Mouse (Mus musculus) MEL (cell line): ENCODE measurements at regions not wholly inside any gene's neighbourhood (a gene's known extent, or its start where the extent isn't known, plus 50 kb on each side); places are given as distances from the start of the nearest gene placed in this dataset.

Experiments used
- DNase-seq: peaks from one replicate; pipeline ENCODE4 v3.0.0; 2011; ENCODE audit warnings: low read depth, low spot score
- H3K27ac ChIP-seq: 2 replicates; pipeline ENCODE4 v1.5.1; 2012; ENCODE audit warnings: low read depth, mild to moderate bottlenecking, control low read depth, low read length, moderate library complexity; ENCODE audit not compliant: control insufficient read depth
- H3K27me3 ChIP-seq, 2 experiments: fragments of 150-350 bp in 1 of 2; sonication (generic) in 1 of 2; 2 replicates each; pipeline ENCODE4 v1.6.1; 2012; ENCODE audit warnings: low read length in 2 of 2, mild to moderate bottlenecking in 2 of 2, improper control_type of control experiment in 1 of 2, moderate library complexity in 1 of 2; ENCODE audit not compliant: insufficient read depth in 2 of 2, control insufficient read depth in 1 of 2
- H3K36me3 ChIP-seq, 2 experiments: 2 replicates each; pipeline ENCODE4 v1.6.1; 2012 to 2014; ENCODE audit warnings: low read length in 2 of 2, improper control_type of control experiment in 1 of 2, inconsistent platforms in 1 of 2, mild to moderate bottlenecking in 1 of 2; ENCODE audit not compliant: insufficient read depth in 2 of 2, control insufficient read depth in 1 of 2
- H3K4me1 ChIP-seq, 2 experiments: fragments of 150-350 bp in 1 of 2; sonication (generic) in 1 of 2; 2 replicates each; pipeline ENCODE4 v1.6.1; 2012; ENCODE audit warnings: low read length in 2 of 2, improper control_type of control experiment in 1 of 2, mild to moderate bottlenecking in 1 of 2; ENCODE audit not compliant: insufficient read depth in 2 of 2, control insufficient read depth in 1 of 2
- H3K4me3 ChIP-seq, 2 experiments: fragments of 150-350 bp in 1 of 2; sonication (generic) in 1 of 2; 2 replicates each; pipeline ENCODE4 v1.5.1; 2012; ENCODE audit warnings: low read depth in 2 of 2, low read length in 2 of 2, mild to moderate bottlenecking in 2 of 2, moderate library complexity in 2 of 2, control low read depth in 1 of 2, improper control_type of control experiment in 1 of 2; ENCODE audit not compliant: control insufficient read depth in 1 of 2, insufficient read depth in 1 of 2
- H3K79me2 ChIP-seq: 2 replicates; pipeline ENCODE4 v1.6.1; 2012; ENCODE audit warnings: mild to moderate bottlenecking, low read length, moderate library complexity; ENCODE audit not compliant: control insufficient read depth, poor library complexity, insufficient read depth
- H3K9ac ChIP-seq: 2 replicates; pipeline ENCODE4 v1.6.1; 2012; ENCODE audit warnings: low read depth, mild to moderate bottlenecking, control low read depth, low read length, moderate library complexity; ENCODE audit not compliant: control insufficient read depth, poor library complexity, severe bottlenecking
- H3K9me3 ChIP-seq: fragments of 150-350 bp; sonication (generic); replicated peaks from 2 replicates; pipeline ENCODE4 v1.6.1; 2012; ENCODE audit warnings: mild to moderate bottlenecking, low read length, improper control_type of control experiment, moderate library complexity; ENCODE audit not compliant: insufficient read depth
- CHD1 ChIP-seq: IDR thresholded peaks from 2 replicates; pipeline ENCODE4 v1.6.1; 2012; ENCODE audit warnings: low read depth, mild to moderate bottlenecking, inconsistent platforms, low read length, improper control_type of control experiment
- CHD2 ChIP-seq: IDR thresholded peaks from 2 replicates; pipeline ENCODE4 v1.6.1; 2011; ENCODE audit warnings: low read length, improper control_type of control experiment
- ELF1 ChIP-seq: IDR thresholded peaks from 2 replicates; pipeline ENCODE4 v1.6.1; 2014; ENCODE audit warnings: low read depth, mild to moderate bottlenecking, inconsistent platforms, low read length, improper control_type of control experiment, moderate library complexity
- EP300 ChIP-seq, 2 experiments: IDR thresholded peaks; 2 replicates each; pipeline ENCODE4 v1.6.1; 2011; ENCODE audit warnings: improper control_type of control experiment in 2 of 2, low read length in 2 of 2, low read depth in 1 of 2, mild to moderate bottlenecking in 1 of 2
- ETS1 ChIP-seq: IDR thresholded peaks from 2 replicates; pipeline ENCODE4 v1.6.1; 2012; ENCODE audit warnings: low read depth, mild to moderate bottlenecking, inconsistent platforms, low read length, improper control_type of control experiment, moderate library complexity
- GATA1 ChIP-seq: IDR thresholded peaks from 2 replicates; pipeline ENCODE4 v1.6.1; 2011; ENCODE audit warnings: low read depth, low read length, improper control_type of control experiment
- HCFC1 ChIP-seq: IDR thresholded peaks from 2 replicates; pipeline ENCODE4 v1.6.1; 2012; ENCODE audit warnings: low read depth, mild to moderate bottlenecking, inconsistent platforms, low read length, improper control_type of control experiment, moderate library complexity
- JUND ChIP-seq: IDR thresholded peaks from 2 replicates; pipeline ENCODE4 v1.6.1; 2011; ENCODE audit warnings: low read depth, mild to moderate bottlenecking, improper control_type of control experiment, low read length
- KAT2A ChIP-seq: conservative IDR thresholded peaks from 2 replicates; pipeline ENCODE4 v1.6.1; 2012; ENCODE audit warnings: low read depth, low read length, improper control_type of control experiment, inconsistent platforms
- MAZ ChIP-seq: IDR thresholded peaks from 2 replicates; pipeline ENCODE4 v1.6.1; 2012; ENCODE audit warnings: low read depth, mild to moderate bottlenecking, inconsistent platforms, low read length, improper control_type of control experiment
- MEF2A ChIP-seq: IDR thresholded peaks from 2 replicates; pipeline ENCODE4 v1.6.1; 2014; ENCODE audit warnings: low read depth, mild to moderate bottlenecking, inconsistent platforms, low read length, improper control_type of control experiment; ENCODE audit not compliant: poor library complexity, insufficient replicate concordance, severe bottlenecking; ENCODE audit errors: extremely low read depth
- MXI1 ChIP-seq: IDR thresholded peaks from 2 replicates; pipeline ENCODE4 v1.6.1; 2011; ENCODE audit warnings: mild to moderate bottlenecking, low read depth, low read length, improper control_type of control experiment
- MYB ChIP-seq: IDR thresholded peaks from 2 replicates; pipeline ENCODE4 v1.6.1; 2011; ENCODE audit warnings: mild to moderate bottlenecking, low read depth, low read length, improper control_type of control experiment
- MYC ChIP-seq: IDR thresholded peaks from 2 replicates; pipeline ENCODE4 v1.6.1; 2011; ENCODE audit warnings: low read depth, mild to moderate bottlenecking, low read length, improper control_type of control experiment, moderate library complexity
- NELFE ChIP-seq: IDR thresholded peaks from 2 replicates; pipeline ENCODE4 v1.6.1; 2011; ENCODE audit warnings: low read depth, low read length, improper control_type of control experiment
- POLR2A ChIP-seq, 2 experiments: IDR thresholded peaks; 2 replicates each; pipeline ENCODE4 v1.6.1; 2011 to 2012; ENCODE audit warnings: low read length in 2 of 2, mild to moderate bottlenecking in 2 of 2, control low read depth in 1 of 2, improper control_type of control experiment in 1 of 2, low read depth in 1 of 2, moderate library complexity in 1 of 2; ENCODE audit not compliant: control insufficient read depth in 1 of 2, insufficient read depth in 1 of 2, poor library complexity in 1 of 2
- POLR2AphosphoS5 ChIP-seq: IDR thresholded peaks from 2 replicates; pipeline ENCODE4 v1.6.1; 2012; ENCODE audit warnings: low read depth, borderline replicate concordance, mild to moderate bottlenecking, inconsistent platforms, low read length, moderate library complexity, mixed read lengths
- RCOR1 ChIP-seq: IDR thresholded peaks from 2 replicates; pipeline ENCODE4 v1.6.1; 2012; ENCODE audit warnings: low read depth, mild to moderate bottlenecking, inconsistent platforms, low read length, improper control_type of control experiment
- TAL1 ChIP-seq: IDR thresholded peaks from 2 replicates; pipeline ENCODE4 v1.6.1; 2012; ENCODE audit warnings: mild to moderate bottlenecking, inconsistent platforms, low read length, moderate library complexity, mixed read lengths
- TCF12 ChIP-seq: IDR thresholded peaks from 2 replicates; pipeline ENCODE4 v1.6.1; 2014; ENCODE audit warnings: low read depth, mild to moderate bottlenecking, inconsistent platforms, low read length, improper control_type of control experiment, moderate library complexity
- UBTF ChIP-seq: IDR thresholded peaks from 2 replicates; pipeline ENCODE4 v1.6.1; 2012; ENCODE audit warnings: low read depth, mild to moderate bottlenecking, inconsistent platforms, low read length, improper control_type of control experiment, moderate library complexity, borderline replicate concordance; ENCODE audit not compliant: insufficient read depth
- USF1 ChIP-seq: IDR thresholded peaks from 2 replicates; pipeline ENCODE4 v1.6.1; 2014; ENCODE audit warnings: low read depth, mild to moderate bottlenecking, inconsistent platforms, low read length, improper control_type of control experiment, moderate library complexity
- USF2 ChIP-seq, 2 experiments: IDR thresholded peaks; 2 replicates each; pipeline ENCODE4 v1.6.1; 2011 to 2012; ENCODE audit warnings: improper control_type of control experiment in 2 of 2, low read length in 2 of 2, borderline replicate concordance in 1 of 2, inconsistent platforms in 1 of 2, low read depth in 1 of 2, mild to moderate bottlenecking in 1 of 2; ENCODE audit not compliant: insufficient read depth in 1 of 2

DNA sequence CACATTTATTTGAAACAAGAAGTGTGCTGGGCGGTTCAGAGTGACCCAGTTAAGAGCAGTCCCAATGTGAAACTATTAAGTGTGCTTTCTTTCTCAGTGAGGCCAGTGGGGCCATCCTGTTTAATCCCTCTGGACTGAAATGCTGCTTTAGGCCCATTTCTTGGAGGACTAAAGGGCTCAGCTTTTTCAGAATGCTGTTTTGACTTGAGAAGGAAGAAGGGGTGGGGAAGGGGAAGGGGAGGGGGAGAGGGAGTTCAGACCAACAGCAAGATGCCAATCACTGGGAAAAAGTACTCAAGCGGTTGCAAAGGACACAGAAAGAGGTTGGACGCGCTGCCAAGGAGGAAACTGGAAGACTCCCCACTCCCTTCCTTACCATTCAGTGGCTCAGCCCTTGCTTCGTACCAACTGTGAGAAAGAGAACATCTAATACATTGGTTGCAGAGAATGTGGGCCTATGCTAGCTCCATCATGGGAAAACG lies 113.1 kb downstream of the Tmco5 start:
- DNase-seq = no peak
- Histone ChIP-seq H3K36me3 (peaks cover 0 to 41% of the 10 kb centered on the region in 2 experiments; a peak in 2 of 4 replicates), H3K4me3 (no peak overlapping the region), H3K27ac (no peak overlapping the region), H3K9me3 (no peaks in the 10 kb centered on the region), H3K79me2 (no peaks in the 10 kb centered on the region), H3K4me1 (peaks cover 0 to 33% of the 10 kb centered on the region in 2 experiments; a peak in 2 of 4 replicates), H3K9ac (no peak overlapping the region), H3K27me3 (no peaks in the 10 kb centered on the region)
- TF ChIP-seq HCFC1 (no peak), MYC (no peak), TCF12 (no peak)

DNA sequence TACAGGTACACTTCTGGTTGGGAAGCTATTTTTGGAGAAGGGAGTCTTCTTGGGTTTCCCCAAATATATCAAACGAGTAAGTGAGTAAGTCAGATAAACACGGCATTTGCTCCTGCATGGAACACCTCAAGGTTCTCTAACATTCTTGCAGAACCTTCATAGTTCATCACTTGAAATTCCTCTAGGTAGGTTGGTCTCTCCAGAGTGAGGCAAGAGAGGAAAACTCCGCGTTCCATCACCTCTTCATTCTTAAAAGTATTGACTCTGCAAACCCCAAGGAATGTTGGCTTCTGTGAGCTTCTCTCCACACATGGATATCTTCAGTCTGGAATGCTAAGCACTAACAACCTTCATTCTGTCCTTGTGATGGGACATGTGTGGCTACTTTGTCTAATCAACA lies 115.2 kb downstream of the Tmco5 start:
- H3K36me3 ChIP-seq = peaks cover 0 to 53% of the 10 kb centered on the region in 2 experiments; a peak in 2 of 4 replicates
- no peaks in the 10 kb centered on the region for H3K27me3 ChIP-seq
- DNase-seq = no peak
- TF ChIP-seq MYC = no peak
- no peaks in the 10 kb centered on the region for H3K9me3 ChIP-seq
- peaks cover 0 to 45% of the 10 kb centered on the region in 2 experiments; a peak in 3 of 4 replicates for H3K4me1 ChIP-seq
- no peaks in the 10 kb centered on the region for H3K79me2 ChIP-seq
- H3K9ac ChIP-seq = no peak overlapping the region
- H3K4me3 ChIP-seq = no peak overlapping the region
- H3K27ac ChIP-seq = no peak overlapping the region

DNA sequence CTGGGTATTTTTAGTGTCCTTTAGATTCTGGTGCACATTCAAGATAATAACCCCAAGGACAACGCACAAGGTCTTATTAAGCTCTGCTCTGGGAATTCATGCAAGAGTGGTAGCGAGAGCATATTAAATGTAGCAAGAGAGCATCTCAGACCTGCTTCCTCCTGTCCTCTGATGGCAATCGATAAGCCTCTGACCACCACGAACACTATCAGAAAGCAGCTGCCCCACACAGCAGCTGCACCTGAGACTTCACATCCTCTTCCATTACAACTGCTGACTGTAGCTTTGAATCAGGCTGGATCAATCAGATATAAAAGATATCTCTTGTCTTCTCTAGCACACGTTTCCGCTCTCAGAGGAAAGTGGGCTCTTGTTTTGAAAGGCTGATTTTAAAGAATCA lies 117.8 kb downstream of the Tmco5 start:
- TF ChIP-seq KAT2A = no peak
- no peak for TF ChIP-seq USF1
- no peak for TF ChIP-seq UBTF
- TF ChIP-seq GATA1 = peak; percentile 88
- peak; percentile 64 for TF ChIP-seq TAL1
- TF ChIP-seq NELFE = no peak
- TF ChIP-seq MXI1 = no peak
- TF ChIP-seq USF2 (IDR thresholded peaks at IDR 0.05; ENCODE audit: borderline replicate concordance in 1 of 2, insufficient read depth in 1 of 2, low read depth in 1 of 2, low read length in 2 of 2) = no peak
- TF ChIP-seq RCOR1 = peak; percentile 60; the same call in 1 of the 2 replicates
- no peak for TF ChIP-seq JUND
- no peak for TF ChIP-seq MYB
- TF ChIP-seq POLR2A (IDR thresholded peaks at IDR 0.05; ENCODE audit: control insufficient read depth in 1 of 2, insufficient read depth in 1 of 2, low read depth in 1 of 2, low read length in 2 of 2, poor library complexity in 1 of 2) = no peak
- no peak for TF ChIP-seq MEF2A
- TF ChIP-seq ETS1 = peak; percentile 79
- TF ChIP-seq EP300 (IDR thresholded peaks at IDR 0.05; ENCODE audit: low read depth in 1 of 2, low read length in 2 of 2) = peak; percentile 64 to 80
- TF ChIP-seq MAZ = no peak
- peak; percentile 88 for TF ChIP-seq TCF12
- no peak for TF ChIP-seq POLR2AphosphoS5
- no peak for TF ChIP-seq CHD1
- no peak for TF ChIP-seq CHD2
- no peak for TF ChIP-seq ELF1
- peak; percentile 47 for DNase-seq
- H3K9me3 ChIP-seq = no peaks in the 10 kb centered on the region
- no peak overlapping the region for H3K4me3 ChIP-seq
- H3K79me2 ChIP-seq = no peaks in the 10 kb centered on the region
- no peak overlapping the region for H3K27ac ChIP-seq
- H3K36me3 ChIP-seq = peaks cover 0 to 52% of the 10 kb centered on the region in 2 experiments; a peak in 2 of 4 replicates
- no peaks in the 10 kb centered on the region for H3K27me3 ChIP-seq
- H3K4me1 ChIP-seq = peaks cover 3 to 49% of the 10 kb centered on the region in 2 experiments; a peak in 3 of 4 replicates
- no peak overlapping the region for H3K9ac ChIP-seq
